Mouse (Mus musculus) E14TG2a.4 (cell line): ENCODE measurements at regions not wholly inside any gene's neighbourhood (a gene's known extent, or its start where the extent isn't known, plus 50 kb on each side); places are given as distances from the start of the nearest gene placed in this dataset.

ENCODE experiments used
- H3K27me3 ChIP-seq: 2 replicates; pipeline ENCODE4 v1.6.1; 2014; ENCODE audit warnings: low read length, control low read depth; ENCODE audit not compliant: insufficient read depth
- H3K36me3 ChIP-seq: 2 replicates; pipeline ENCODE4 v1.6.1; 2014; ENCODE audit warnings: low read length, control low read depth; ENCODE audit not compliant: insufficient read depth
- H3K4me1 ChIP-seq: replicated peaks from 2 replicates; pipeline ENCODE4 v1.6.1; 2014; ENCODE audit warnings: low read depth, low read length, control low read depth
- H3K4me3 ChIP-seq: replicated peaks from 2 replicates; pipeline ENCODE4 v1.5.1; 2014; ENCODE audit warnings: mild to moderate bottlenecking, low read length
- H3K9me3 ChIP-seq: 2 replicates; pipeline ENCODE4 v1.6.1; 2014; ENCODE audit warnings: low read length, control low read depth
- CTCF ChIP-seq: conservative IDR thresholded peaks from 2 replicates; pipeline ENCODE4 v1.5.1; 2014; ENCODE audit warnings: low read length
- NANOG ChIP-seq: IDR thresholded peaks from 2 replicates; pipeline ENCODE4 v1.6.1; 2014; ENCODE audit warnings: borderline replicate concordance, low read length, mixed read lengths
- POU5F1 ChIP-seq: IDR thresholded peaks from 2 replicates; pipeline ENCODE4 v1.6.1; 2014; ENCODE audit warnings: low read length, borderline replicate concordance

DNA sequence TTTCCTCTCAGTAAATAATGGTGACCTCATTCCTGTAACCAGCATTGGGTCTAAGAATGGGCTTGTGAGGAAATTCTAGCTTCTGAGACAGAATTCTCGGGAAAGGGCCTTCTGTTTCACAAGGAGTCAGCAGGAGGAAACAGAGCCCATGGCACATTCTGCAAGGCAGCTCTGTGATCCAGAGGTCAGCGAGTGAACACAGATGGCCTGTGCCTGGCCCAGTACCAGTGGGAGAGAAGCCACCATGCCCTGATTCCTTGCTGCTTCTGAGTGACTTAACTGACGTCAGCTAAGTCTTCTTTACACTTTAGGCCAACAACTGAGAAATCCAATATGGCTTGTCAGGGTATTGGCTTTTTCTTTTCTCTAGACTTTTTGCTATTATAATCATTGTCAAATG, 342.5 kb upstream of the Tmc3 start:
- peaks cover 8% of the 10 kb centered on the region for H3K4me1 ChIP-seq
- H3K36me3 ChIP-seq = no peaks in the 10 kb centered on the region
- TF ChIP-seq NANOG (no peak), POU5F1 (no peak), CTCF (no peak)
- H3K27me3 ChIP-seq = no peaks in the 10 kb centered on the region
- no peak overlapping the region for H3K4me3 ChIP-seq
- no peaks in the 10 kb centered on the region for H3K9me3 ChIP-seq

DNA sequence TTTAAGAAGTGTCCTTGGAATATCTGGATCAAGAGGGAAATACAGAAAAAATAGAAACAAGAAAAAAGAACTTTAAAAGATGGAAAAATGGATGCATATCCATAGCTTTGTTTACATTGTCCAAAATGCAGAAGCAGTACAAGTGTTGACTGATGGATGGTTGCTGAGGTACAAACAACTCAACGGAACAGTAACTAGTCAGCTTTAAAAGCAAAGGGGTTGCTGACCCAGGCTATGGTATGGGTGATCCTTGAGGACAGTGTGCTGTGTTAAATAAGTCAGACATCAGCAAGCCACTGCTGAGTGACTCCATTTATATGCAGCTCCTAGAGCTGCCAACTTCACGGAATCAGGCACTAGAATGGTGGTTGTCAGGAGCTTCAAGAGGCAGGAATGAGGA, 338.9 kb upstream of the Tmc3 start:
- Histone ChIP-seq H3K4me1 (no peaks in the 10 kb centered on the region), H3K27me3 (no peaks in the 10 kb centered on the region), H3K36me3 (no peaks in the 10 kb centered on the region), H3K4me3 (no peak overlapping the region), H3K9me3 (no peaks in the 10 kb centered on the region)
- TF ChIP-seq CTCF (no peak), POU5F1 (no peak), NANOG (no peak)

DNA sequence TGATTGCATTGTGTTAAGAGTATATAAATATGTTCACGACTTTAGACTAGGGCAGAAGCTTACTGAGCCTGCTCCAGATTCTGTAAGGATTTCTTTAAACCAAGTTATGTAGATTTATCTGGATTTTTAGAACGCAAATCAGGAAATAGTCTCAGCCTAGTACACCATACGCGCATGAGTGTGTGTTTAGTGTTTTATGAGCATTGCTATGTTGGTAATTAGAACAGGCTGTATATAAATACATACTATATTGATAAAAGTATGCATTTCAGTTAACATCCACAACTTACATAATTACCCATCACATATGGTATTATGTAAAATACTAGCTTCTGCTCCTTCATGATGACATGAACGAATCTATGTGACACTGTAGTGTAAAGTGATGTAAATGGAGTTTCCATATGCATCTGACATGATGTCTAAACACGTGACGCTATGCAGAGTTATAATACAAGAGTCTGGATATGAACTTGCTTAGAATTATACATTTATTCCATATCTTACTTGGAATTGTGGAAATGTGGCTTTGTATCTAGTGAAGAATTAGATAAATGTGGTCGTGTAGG, 332.6 kb upstream of the Tmc3 start:
- no peaks in the 10 kb centered on the region for H3K9me3 ChIP-seq
- no peaks in the 10 kb centered on the region for H3K27me3 ChIP-seq
- no peak overlapping the region for H3K4me3 ChIP-seq
- no peaks in the 10 kb centered on the region for H3K36me3 ChIP-seq
- H3K4me1 ChIP-seq = no peaks in the 10 kb centered on the region
- TF ChIP-seq NANOG (no peak), CTCF (no peak), POU5F1 (no peak)

DNA sequence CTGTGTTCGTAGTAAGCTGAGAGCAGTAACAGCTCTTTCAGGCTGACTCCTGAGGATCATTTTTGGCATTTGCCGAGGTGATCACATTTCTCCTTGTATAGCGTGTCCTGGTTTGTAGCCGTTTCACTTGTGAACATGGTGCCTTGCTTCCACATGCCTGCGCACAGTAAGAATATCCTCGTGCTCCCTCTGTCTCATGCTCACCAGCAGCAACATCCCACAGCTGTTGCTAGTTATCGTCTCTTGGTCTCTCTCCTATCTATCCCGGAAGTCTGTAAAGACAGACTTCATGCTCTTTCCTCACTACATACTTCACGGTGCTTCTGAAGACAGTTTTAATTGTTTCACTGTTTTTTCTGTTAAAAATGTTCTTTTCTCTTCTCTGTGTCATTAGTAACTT, 331.7 kb upstream of the Tmc3 start:
- TF ChIP-seq POU5F1 (no peak), NANOG (no peak), CTCF (no peak)
- Histone ChIP-seq H3K4me1 (no peaks in the 10 kb centered on the region), H3K36me3 (no peaks in the 10 kb centered on the region), H3K9me3 (no peaks in the 10 kb centered on the region), H3K4me3 (no peak overlapping the region), H3K27me3 (no peaks in the 10 kb centered on the region)

DNA sequence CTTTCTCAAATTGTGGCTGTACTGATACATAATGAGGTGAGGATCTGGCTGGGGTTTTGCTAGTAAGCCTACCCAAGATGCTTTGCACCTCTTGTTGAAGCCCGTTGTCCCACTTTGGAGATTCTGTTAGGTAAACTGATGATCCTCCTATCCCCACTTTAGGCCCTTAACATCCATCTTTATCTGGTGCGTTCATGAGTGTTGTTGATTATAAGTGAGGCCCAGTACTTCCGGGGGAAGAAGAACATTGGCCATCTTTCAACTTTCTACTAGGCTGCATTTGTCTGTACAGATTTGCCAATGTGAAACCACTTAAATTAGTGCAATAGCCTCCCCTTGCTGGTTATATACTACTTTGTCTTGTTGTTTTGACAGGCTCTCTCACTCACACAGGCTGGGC, 331.3 kb upstream of the Tmc3 start:
- H3K27me3 ChIP-seq = no peaks in the 10 kb centered on the region
- no peaks in the 10 kb centered on the region for H3K4me1 ChIP-seq
- H3K9me3 ChIP-seq = no peaks in the 10 kb centered on the region
- TF ChIP-seq CTCF = no peak
- no peak overlapping the region for H3K4me3 ChIP-seq
- H3K36me3 ChIP-seq = no peaks in the 10 kb centered on the region

DNA sequence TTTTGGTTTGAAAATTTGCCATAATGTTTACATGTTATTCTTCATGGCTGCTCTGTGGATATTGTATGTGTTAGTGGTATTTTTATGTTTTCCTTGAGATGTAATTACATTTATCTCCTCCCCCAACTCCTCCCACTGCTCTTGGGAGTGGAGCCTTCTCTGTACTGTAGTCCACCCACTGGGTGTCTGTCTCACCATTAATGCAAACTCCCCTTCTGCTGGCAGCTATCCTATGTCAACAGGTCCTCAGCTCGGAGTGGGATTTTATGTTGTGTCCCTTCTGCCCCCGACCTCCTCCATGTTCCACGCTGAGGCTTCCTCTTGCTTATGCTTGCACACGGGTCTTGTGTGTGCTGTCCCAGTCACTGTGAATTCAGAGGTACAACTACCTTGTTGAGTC, 330.3 kb upstream of the Tmc3 start:
- Histone ChIP-seq H3K4me1 (no peaks in the 10 kb centered on the region), H3K36me3 (no peaks in the 10 kb centered on the region), H3K9me3 (no peaks in the 10 kb centered on the region), H3K27me3 (no peaks in the 10 kb centered on the region), H3K4me3 (no peak overlapping the region)
- TF ChIP-seq POU5F1 (no peak), CTCF (no peak)

DNA sequence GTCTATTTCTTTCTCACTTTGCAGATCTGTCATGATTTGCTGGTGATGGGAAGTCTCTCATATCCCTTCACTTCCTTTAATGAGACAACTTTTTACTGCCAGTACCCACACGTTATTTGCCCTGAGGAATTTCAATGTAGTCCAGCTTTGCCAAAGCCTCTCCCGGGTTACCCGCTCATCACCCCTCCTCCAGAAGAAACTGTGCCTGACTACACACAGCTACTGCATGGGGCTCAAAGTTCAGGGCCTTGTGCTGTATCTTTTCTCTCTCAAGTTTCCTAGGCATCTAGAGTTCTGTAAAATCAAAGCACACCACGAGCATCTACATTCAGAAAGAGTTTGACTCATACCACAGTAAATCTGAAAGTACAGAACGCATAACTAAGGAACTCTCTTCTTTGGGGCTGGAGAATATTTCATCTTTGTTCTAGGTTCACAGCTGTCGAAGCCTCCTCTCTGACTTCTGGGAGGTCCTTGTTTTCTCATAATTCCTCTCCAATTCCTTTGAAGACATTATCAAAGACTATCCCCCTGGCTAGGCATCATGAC, 328.4 kb upstream of the Tmc3 start:
- H3K4me1 ChIP-seq = no peaks in the 10 kb centered on the region
- no peak for TF ChIP-seq NANOG
- TF ChIP-seq POU5F1 = no peak
- no peak for TF ChIP-seq CTCF
- no peaks in the 10 kb centered on the region for H3K27me3 ChIP-seq
- no peak overlapping the region for H3K4me3 ChIP-seq
- H3K36me3 ChIP-seq = no peaks in the 10 kb centered on the region
- H3K9me3 ChIP-seq = no peaks in the 10 kb centered on the region

DNA sequence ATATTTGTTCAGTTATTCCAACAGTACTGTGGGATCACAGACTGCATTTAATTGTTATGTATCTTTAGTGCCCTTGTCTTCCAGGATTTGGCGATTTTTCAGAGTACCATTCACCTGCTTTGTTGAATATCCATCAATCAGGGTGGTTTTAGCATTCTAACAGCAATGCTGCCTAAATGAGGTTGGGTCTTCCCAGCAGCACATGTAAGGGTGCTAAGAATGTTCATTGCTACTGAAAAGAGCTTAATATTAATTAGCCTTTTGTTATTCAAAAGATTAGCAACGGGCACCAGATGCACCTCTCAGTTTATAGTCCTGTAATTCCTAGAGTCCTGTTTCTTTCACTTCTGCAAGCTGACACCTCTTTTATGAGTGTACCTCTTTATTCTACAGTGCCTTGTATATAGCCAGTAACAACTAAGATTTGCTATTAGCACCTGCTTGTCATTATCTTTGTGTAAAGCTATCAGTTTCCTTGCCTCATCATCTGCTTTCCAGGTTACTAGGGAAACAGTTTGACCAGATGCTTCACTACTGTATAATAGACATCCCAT, 326.3 kb upstream of the Tmc3 start:
- H3K9me3 ChIP-seq = no peaks in the 10 kb centered on the region
- TF ChIP-seq NANOG (no peak), POU5F1 (no peak), CTCF (no peak)

DNA sequence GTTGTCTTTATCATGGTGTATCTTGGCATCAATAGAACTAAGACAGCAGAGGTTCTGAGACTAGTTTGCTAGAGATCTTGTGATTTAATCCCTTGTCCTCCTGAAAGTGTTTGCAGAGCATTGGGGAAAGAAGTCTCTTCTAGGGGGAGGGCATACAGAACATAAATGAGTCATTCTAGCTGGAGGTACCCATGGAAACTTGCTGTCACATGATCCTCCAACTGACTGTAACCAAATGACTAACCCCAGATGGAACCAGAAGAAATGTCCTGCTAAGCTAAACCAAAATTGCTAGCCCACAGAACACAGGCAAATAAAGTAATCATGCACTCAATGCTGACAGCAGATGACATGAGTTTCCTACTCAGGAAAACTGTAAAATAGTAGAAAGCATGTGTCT, 323.2 kb upstream of the Tmc3 start:
- Histone ChIP-seq H3K4me3 (no peak overlapping the region), H3K9me3 (peaks cover 12% of the 10 kb centered on the region)
- TF ChIP-seq POU5F1 = no peak
- TF ChIP-seq CTCF = no peak
- no peak for TF ChIP-seq NANOG

More for the DNA sequence above, 326.3 kb upstream of the Tmc3 start:
- Histone ChIP-seq H3K4me3 (no peak overlapping the region), H3K27me3 (no peaks in the 10 kb centered on the region), H3K4me1 (no peaks in the 10 kb centered on the region), H3K36me3 (no peaks in the 10 kb centered on the region)

More for the DNA sequence above, 323.2 kb upstream of the Tmc3 start:
- no peaks in the 10 kb centered on the region for H3K36me3 ChIP-seq
- no peaks in the 10 kb centered on the region for H3K4me1 ChIP-seq
- H3K27me3 ChIP-seq = no peaks in the 10 kb centered on the region
